Mouse (Mus musculus) limb, embryonic 15.5 days (tissue): ENCODE measurements around the gene Evl. TPM values are rescaled to one million over a fixed set of nuclear protein-coding genes. Genes with fewer than 3 reads are reported as not detected.

Experiments
- ATAC-seq: fragments of 200-750 bp; cut with Nextera tagmentation; 2 replicates; pipeline ENCODE4 v1.8.0; 2017; ENCODE audit warnings: low read depth, moderate TSS enrichment; ENCODE audit not compliant: insufficient number of reproducible peaks, low FRiP score, low TSS enrichment
- H3K27ac ChIP-seq: fragments of 300-500 bp; sonication (generic); 2 replicates; pipeline ENCODE4 v1.5.1; 2015; ENCODE audit warnings: moderate library complexity, mild to moderate bottlenecking, inconsistent platforms
- H3K27me3 ChIP-seq: fragments of 300-500 bp; sonication (generic); 2 replicates; pipeline ENCODE4 v1.6.1; 2015; ENCODE audit warnings: inconsistent platforms
- H3K36me3 ChIP-seq: fragments of 300-500 bp; sonication (generic); 2 replicates; pipeline ENCODE4 v1.6.1; 2015; ENCODE audit warnings: inconsistent platforms
- H3K4me1 ChIP-seq: fragments of 300-500 bp; sonication (generic); 2 replicates; pipeline ENCODE4 v1.6.1; 2015; ENCODE audit warnings: inconsistent platforms
- H3K4me2 ChIP-seq: fragments of 300-500 bp; sonication (generic); 2 replicates; pipeline ENCODE4 v1.6.1; 2015; ENCODE audit warnings: mild to moderate bottlenecking, inconsistent platforms
- H3K4me3 ChIP-seq: fragments of 300-500 bp; sonication (generic); 2 replicates; pipeline ENCODE4 v1.5.1; 2015; ENCODE audit warnings: mild to moderate bottlenecking, inconsistent platforms
- H3K9ac ChIP-seq: fragments of 300-500 bp; sonication (generic); 2 replicates; pipeline ENCODE4 v1.6.1; 2015; ENCODE audit warnings: inconsistent platforms
- H3K9me3 ChIP-seq: fragments of 300-500 bp; sonication (generic); 2 replicates; pipeline ENCODE4 v1.6.1; 2016; ENCODE audit warnings: inconsistent platforms
- WGBS: fragments of 180-500 bp; shearing (Covaris S2); methylation state at CpG from one replicate; pipeline ENCODE4 v1.1.7; 2015; 5-methylcytosine and 5-hydroxymethylcytosine counted together
- polyA plus RNA-seq: library from polyadenylated mRNA; unstranded; fragments of >200 nt; fragmentation: Nextera tagmentation; extraction: Ambion mirVana; gene quantifications from 2 replicates; pipeline ENCODE4 v1.2.1, GENCODE M21; 2015

Evl gene
- polyA plus RNA-seq, 1 experiment from 2014 or later, result 49.5 TPM

GRCm38 (mm10) chr12:108686463-108686862, 131.9 kb downstream of the Evl start:
- Histone ChIP-seq H3K9ac (no peak overlapping the region), H3K4me2 (no peak overlapping the region), H3K36me3 (peaks cover 80% of the 10 kb centered on the region), H3K27me3 (no peaks in the 10 kb centered on the region), H3K27ac (no peak overlapping the region), H3K4me1 (peaks cover 7% of the 10 kb centered on the region), H3K9me3 (no peaks in the 10 kb centered on the region), H3K4me3 (no peak overlapping the region)
- 65% methylated on average over 6 of the region's 6 CpGs for WGBS
- no peak for ATAC-seq

GRCm38 (mm10) chr12:108686926-108687325, 132.4 kb downstream of the Evl start:
- H3K36me3 ChIP-seq, result peaks cover 75% of the 10 kb centered on the region
- H3K9ac ChIP-seq, result no peak overlapping the region
- H3K9me3 ChIP-seq, result no peaks in the 10 kb centered on the region
- H3K4me3 ChIP-seq, result no peak overlapping the region
- 71% methylated on average over 6 of the region's 6 CpGs for WGBS
- H3K4me1 ChIP-seq, result peaks cover 7% of the 10 kb centered on the region
- no peak for ATAC-seq
- no peak overlapping the region for H3K4me2 ChIP-seq
- H3K27ac ChIP-seq, result no peak overlapping the region
- H3K27me3 ChIP-seq, result no peaks in the 10 kb centered on the region

- ATAC-seq, result no peak
- no peaks in the 10 kb centered on the region for H3K9me3 ChIP-seq
- peaks cover 53% of the 10 kb centered on the region for H3K36me3 ChIP-seq
- no peak overlapping the region for H3K9ac ChIP-seq
- no peaks in the 10 kb centered on the region for H3K27me3 ChIP-seq
- no peak overlapping the region for H3K27ac ChIP-seq
- peaks cover 7% of the 10 kb centered on the region for H3K4me1 ChIP-seq
- no peak overlapping the region for H3K4me2 ChIP-seq
- H3K4me3 ChIP-seq, result no peak overlapping the region
- WGBS, result 86% methylated on average over 9 of the region's 9 CpGs
Measured at GRCm38 (mm10) chr12:108689167-108689566, 134.6 kb downstream of the Evl start.

GRCm38 (mm10) chr12:108690529-108690928, 136.0 kb downstream of the Evl start:
- no peak overlapping the region for H3K9ac ChIP-seq
- no peak overlapping the region for H3K27ac ChIP-seq
- ATAC-seq, result no peak
- WGBS, result 74% methylated on average over 9 of the region's 9 CpGs
- peaks cover 7% of the 10 kb centered on the region for H3K4me1 ChIP-seq
- no peaks in the 10 kb centered on the region for H3K27me3 ChIP-seq
- peaks cover 43% of the 10 kb centered on the region for H3K36me3 ChIP-seq
- H3K4me3 ChIP-seq, result no peak overlapping the region
- H3K9me3 ChIP-seq, result no peaks in the 10 kb centered on the region
- no peak overlapping the region for H3K4me2 ChIP-seq

- ATAC-seq, result no peak
- H3K4me1 ChIP-seq, result no peaks in the 10 kb centered on the region
- H3K9me3 ChIP-seq, result no peaks in the 10 kb centered on the region
- no peak overlapping the region for H3K4me3 ChIP-seq
- peaks cover 13% of the 10 kb centered on the region for H3K36me3 ChIP-seq
- H3K4me2 ChIP-seq, result no peak overlapping the region
- WGBS, result 55% methylated on average over 2 of the region's 2 CpGs
- H3K9ac ChIP-seq, result no peak overlapping the region
- no peaks in the 10 kb centered on the region for H3K27me3 ChIP-seq
- H3K27ac ChIP-seq, result no peak overlapping the region
Measured at GRCm38 (mm10) chr12:108693592-108693991, 139.1 kb downstream of the Evl start.

GRCm38 (mm10) chr12:108694223-108694622, 139.7 kb downstream of the Evl start:
- Histone ChIP-seq H3K36me3 (peaks cover 7% of the 10 kb centered on the region; the same call in 1 of the 2 replicates), H3K9ac (no peak overlapping the region), H3K9me3 (no peaks in the 10 kb centered on the region), H3K4me3 (no peak overlapping the region), H3K4me1 (no peaks in the 10 kb centered on the region), H3K27me3 (no peaks in the 10 kb centered on the region), H3K4me2 (no peak overlapping the region), H3K27ac (no peak overlapping the region)
- 94% methylated on average over 1 of the region's 1 CpGs for WGBS
- no peak for ATAC-seq

- no peak for ATAC-seq
- no peak overlapping the region for H3K27ac ChIP-seq
- no peak overlapping the region for H3K4me3 ChIP-seq
- H3K36me3 ChIP-seq, result no peaks in the 10 kb centered on the region
- H3K4me1 ChIP-seq, result peaks cover 13% of the 10 kb centered on the region
- H3K4me2 ChIP-seq, result no peak overlapping the region
- H3K27me3 ChIP-seq, result peaks cover 44% of the 10 kb centered on the region
- WGBS, result 68% methylated on average over 11 of the region's 11 CpGs
- no peak overlapping the region for H3K9ac ChIP-seq
- H3K9me3 ChIP-seq, result no peaks in the 10 kb centered on the region
Measured at GRCm38 (mm10) chr12:108698697-108699471, 144.4 kb downstream of the Evl start.

- H3K4me1 ChIP-seq, result peaks cover 13% of the 10 kb centered on the region
- no peak overlapping the region for H3K4me2 ChIP-seq
- no peak overlapping the region for H3K4me3 ChIP-seq
- H3K36me3 ChIP-seq, result no peaks in the 10 kb centered on the region
- WGBS, result 76% methylated on average over 10 of the region's 10 CpGs
- H3K27me3 ChIP-seq, result peaks cover 51% of the 10 kb centered on the region
- H3K27ac ChIP-seq, result no peak overlapping the region
- ATAC-seq, result no peak
- H3K9me3 ChIP-seq, result no peaks in the 10 kb centered on the region
- no peak overlapping the region for H3K9ac ChIP-seq
Measured at GRCm38 (mm10) chr12:108699576-108699975, 145.1 kb downstream of the Evl start.

GRCm38 (mm10) chr12:108700037-108700436, 145.5 kb downstream of the Evl start:
- Histone ChIP-seq H3K4me2 (no peak overlapping the region), H3K9ac (no peak overlapping the region), H3K4me1 (peaks cover 13% of the 10 kb centered on the region), H3K4me3 (no peak overlapping the region), H3K27ac (no peak overlapping the region), H3K27me3 (peaks cover 52% of the 10 kb centered on the region), H3K36me3 (no peaks in the 10 kb centered on the region), H3K9me3 (no peaks in the 10 kb centered on the region)
- WGBS, result 66% methylated on average over 5 of the region's 5 CpGs
- no peak for ATAC-seq

- 49% methylated on average over 2 of the region's 2 CpGs for WGBS
- ATAC-seq, result no peak
- H3K9ac ChIP-seq, result no peak overlapping the region
- H3K4me1 ChIP-seq, result peaks cover 13% of the 10 kb centered on the region
- no peaks in the 10 kb centered on the region for H3K9me3 ChIP-seq
- H3K4me2 ChIP-seq, result no peak overlapping the region
- no peak overlapping the region for H3K4me3 ChIP-seq
- no peak overlapping the region for H3K27ac ChIP-seq
- H3K36me3 ChIP-seq, result no peaks in the 10 kb centered on the region
- H3K27me3 ChIP-seq, result peaks cover 52% of the 10 kb centered on the region
Measured at GRCm38 (mm10) chr12:108701221-108701620, 146.7 kb downstream of the Evl start.

- peaks cover 52% of the 10 kb centered on the region for H3K27me3 ChIP-seq
- under 1% methylated on average over 32 of the region's 32 CpGs for WGBS
Measured at GRCm38 (mm10) chr12:108702185-108702584, 147.7 kb downstream of the Evl start, which contains the start of gene Degs2. TSS of gene Degs2 (minus strand) at chr12:108702315.

GRCm38 (mm10) chr12:108705486-108705885, 151.0 kb downstream of the Evl start:
- H3K27me3 ChIP-seq, result peaks cover 42% of the 10 kb centered on the region
- 86% methylated on average over 6 of the region's 6 CpGs for WGBS
- H3K4me3 ChIP-seq, result no peak overlapping the region

More at GRCm38 (mm10) chr12:108702185-108702584, 147.7 kb downstream of the Evl start, which contains the start of gene Degs2:
- peaks cover 13% of the 10 kb centered on the region for H3K4me1 ChIP-seq
- H3K4me3 ChIP-seq, result peak within 1 kb of the TSS; percentile 27
- no peak for ATAC-seq
- no peaks in the 10 kb centered on the region for H3K36me3 ChIP-seq
- H3K27ac ChIP-seq, result no peak within 1 kb of the TSS
- peak within 1 kb of the TSS; percentile 51 for H3K4me2 ChIP-seq
- no peaks in the 10 kb centered on the region for H3K9me3 ChIP-seq
- no peak within 1 kb of the TSS for H3K9ac ChIP-seq

More at GRCm38 (mm10) chr12:108705486-108705885, 151.0 kb downstream of the Evl start:
- Histone ChIP-seq H3K9ac (no peak overlapping the region), H3K36me3 (no peaks in the 10 kb centered on the region), H3K4me1 (peaks cover 13% of the 10 kb centered on the region), H3K27ac (no peak overlapping the region), H3K4me2 (no peak overlapping the region), H3K9me3 (no peaks in the 10 kb centered on the region)
- no peak for ATAC-seq
